Mouse (Mus musculus): ENCODE results near the gene Plekhj1. TPM values are rescaled to one million over a fixed set of nuclear protein-coding genes. Genes with fewer than 3 reads are reported as not detected.
A peak's percentile ranks its signal among the peaks of the same experiment; 100 is the strongest.

The Plekhj1 gene
- polyA plus RNA-seq, 1 experiment from 2014 or later: 114 TPM

DNA sequence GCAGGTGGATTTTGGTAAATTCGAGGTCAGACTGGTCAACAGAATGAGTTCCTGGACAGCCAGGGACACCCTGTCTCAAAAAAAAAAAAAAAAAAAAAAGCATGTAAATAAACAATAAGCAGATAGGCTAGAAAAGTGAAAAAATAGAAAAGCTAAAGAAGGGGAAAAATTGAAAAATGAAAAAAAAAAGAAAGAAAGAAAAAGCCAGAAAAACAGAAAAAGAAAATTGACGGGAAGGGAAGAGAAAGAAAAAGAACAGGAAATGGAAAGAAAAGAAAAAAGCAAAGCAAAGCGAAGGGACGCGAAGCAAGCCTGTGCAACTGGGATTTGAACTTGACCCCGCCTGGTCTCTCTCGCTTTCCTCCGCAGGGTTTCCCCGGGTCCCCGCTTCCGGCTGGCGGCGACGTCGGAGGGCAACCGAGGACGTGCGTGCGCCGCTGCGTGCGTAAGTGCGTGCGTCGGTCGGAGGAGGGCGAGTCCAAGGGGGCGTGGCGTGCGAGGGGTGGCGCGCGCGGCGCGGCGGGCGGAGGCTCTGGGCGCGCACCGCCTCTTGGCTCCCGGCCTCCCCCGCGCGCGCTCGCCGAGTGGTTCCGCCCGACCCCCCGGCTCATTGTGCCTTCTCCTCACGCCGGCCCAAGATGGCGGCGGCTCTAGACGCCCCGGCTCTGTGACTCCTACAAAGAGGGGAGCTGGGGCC, 43.7 kb downstream of the Plekhj1 start, which contains the start of gene Dot1l:
Dot1l (plus strand) TSS at position 613 of the 697 bp plus-strand sequence.
- Histone ChIP-seq H3K9ac (ENCODE audit: low read length) (peak within 1 kb of the TSS; percentile 95), H3K27me3 (ENCODE audit: control insufficient read depth, insufficient read depth, low read length) (no peaks in the 10 kb centered on the region), H3K9me3 (replicated peaks; ENCODE audit: control insufficient read depth, low read length) (no peaks in the 10 kb centered on the region), H3K4me2 (ENCODE audit: low read depth, low read length) (peak within 1 kb of the TSS; percentile 98), H3K4me3 (replicated peaks; ENCODE audit: low read length) (peak within 1 kb of the TSS; percentile 92), H3K27ac (ENCODE audit: low read length) (peak within 1 kb of the TSS; percentile 62), H3K4me1 (ENCODE audit: control insufficient read depth, insufficient read depth, low read length) (peaks cover 45% of the 10 kb centered on the region), H3K36me3 (ENCODE audit: control insufficient read depth, insufficient read depth, low read length) (no peaks in the 10 kb centered on the region)
- WGBS: 1% methylated on average over 55 of the region's 57 CpGs
- peak; percentile 92 for ATAC-seq (ENCODE audit: insufficient read depth, low FRiP score)

DNA sequence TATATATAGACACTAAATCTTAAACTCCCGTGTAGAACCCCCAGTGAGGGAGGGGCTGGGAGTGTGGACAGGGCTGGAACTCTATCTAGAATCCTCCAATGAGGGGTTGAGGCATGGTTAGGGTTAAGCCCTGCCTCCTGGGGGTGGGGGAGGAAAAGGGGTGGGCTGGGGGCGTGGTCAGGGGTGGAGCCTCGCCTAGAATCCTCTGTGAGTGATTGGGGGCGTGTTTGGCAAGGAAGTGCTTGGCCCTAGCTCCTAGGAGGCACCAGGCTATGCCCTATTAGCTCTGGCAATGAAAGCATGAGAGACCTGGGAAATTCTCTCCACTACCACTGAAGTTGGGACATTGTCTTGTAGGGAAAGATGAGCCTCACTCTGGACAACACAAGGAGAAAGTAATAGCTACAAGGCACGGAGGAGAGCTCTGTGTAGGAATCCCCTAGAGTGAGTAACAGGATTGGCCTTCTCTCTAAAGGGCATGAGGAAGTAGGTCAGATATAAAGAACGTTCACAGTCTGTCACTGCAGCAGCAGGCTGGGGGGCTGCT, 46.3 kb downstream of the Plekhj1 start:
- 4% methylated on average over 6 of the region's 6 CpGs for whole genome bisulfite sequencing
- Histone ChIP-seq H3K36me3 (ENCODE audit: control insufficient read depth, insufficient read depth, low read length) (no peaks in the 10 kb centered on the region), H3K27me3 (ENCODE audit: control insufficient read depth, insufficient read depth, low read length) (no peaks in the 10 kb centered on the region), H3K4me3 (replicated peaks; ENCODE audit: low read length) (peak overlapping the region; percentile 36), H3K27ac (ENCODE audit: low read length) (peak overlapping the region; percentile 96), H3K4me1 (ENCODE audit: control insufficient read depth, insufficient read depth, low read length) (peaks cover 33% of the 10 kb centered on the region), H3K9ac (ENCODE audit: low read length) (peak overlapping the region; percentile 65), H3K4me2 (ENCODE audit: low read depth, low read length) (peak overlapping the region; percentile 55), H3K9me3 (replicated peaks; ENCODE audit: control insufficient read depth, low read length) (no peaks in the 10 kb centered on the region)
- peak; percentile 75 for ATAC-seq (ENCODE audit: insufficient read depth, low FRiP score)

DNA sequence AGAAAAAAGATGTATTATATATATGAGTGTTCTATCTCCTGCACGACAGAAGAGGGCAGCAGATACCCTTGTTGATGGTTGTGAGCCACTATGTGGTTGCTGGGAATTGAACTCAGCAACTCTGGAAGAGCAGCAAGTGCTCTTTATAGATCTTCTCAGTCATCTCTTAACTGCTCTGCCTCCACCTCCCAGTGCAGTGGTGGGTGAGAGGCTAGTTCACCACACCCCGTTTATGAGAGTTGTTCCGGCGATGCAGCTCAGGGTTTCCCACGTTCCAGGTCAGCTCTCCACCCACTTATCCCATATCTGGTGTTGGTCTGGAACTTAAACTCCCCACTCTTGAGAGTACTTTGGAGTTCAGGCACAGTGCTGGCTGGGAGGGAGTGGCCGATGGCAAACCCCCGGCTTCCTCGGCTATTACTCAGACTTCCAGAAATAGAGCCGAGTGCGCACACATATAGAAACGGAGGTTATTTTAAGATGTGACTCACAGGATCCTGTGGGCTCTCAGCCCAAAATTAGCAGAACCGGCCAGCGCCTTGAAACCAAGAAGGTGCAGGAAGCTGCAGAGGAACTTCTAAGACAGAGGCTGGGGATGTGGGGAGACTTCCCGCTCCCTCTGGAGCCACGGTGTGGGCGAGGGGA, 47.1 kb downstream of the Plekhj1 start:
- Histone ChIP-seq H3K36me3 (ENCODE audit: control insufficient read depth, insufficient read depth, low read length) (no peaks in the 10 kb centered on the region), H3K27ac (ENCODE audit: low read length) (peak overlapping the region; percentile 96)
- 6% methylated on average over 16 of the region's 16 CpGs for WGBS

DNA sequence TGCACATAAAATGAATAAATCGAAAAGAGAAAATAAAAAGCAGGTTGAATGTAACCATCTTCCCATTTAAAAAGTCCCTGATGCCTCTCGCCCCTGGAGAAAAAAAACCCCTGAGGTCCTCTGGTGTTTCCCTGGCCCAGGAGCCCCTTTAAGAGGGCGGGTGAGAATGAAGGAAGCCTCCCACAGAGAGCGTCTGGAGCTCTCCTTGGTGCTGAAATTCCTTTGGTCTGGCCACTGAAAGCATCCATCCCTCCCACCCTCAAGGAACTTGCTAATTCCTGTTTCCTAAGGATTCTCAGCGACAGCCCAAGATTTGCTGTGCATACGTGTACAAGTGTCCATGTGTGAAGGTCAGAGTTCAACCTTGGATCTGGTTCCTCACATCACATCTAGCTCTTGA, 49.8 kb downstream of the Plekhj1 start:
- WGBS: 6% methylated on average over 6 of the region's 6 CpGs
- H3K4me1 ChIP-seq (ENCODE audit: control insufficient read depth, insufficient read depth, low read length): peaks cover 19% of the 10 kb centered on the region
- H3K27ac ChIP-seq (ENCODE audit: low read length): no peak overlapping the region
- H3K9ac ChIP-seq (ENCODE audit: low read length): no peak overlapping the region
- no peaks in the 10 kb centered on the region for H3K9me3 ChIP-seq (replicated peaks; ENCODE audit: control insufficient read depth, low read length)
- no peak for ATAC-seq (ENCODE audit: insufficient read depth, low FRiP score)
- H3K27me3 ChIP-seq (ENCODE audit: control insufficient read depth, insufficient read depth, low read length): no peaks in the 10 kb centered on the region
- H3K4me3 ChIP-seq (replicated peaks; ENCODE audit: low read length): no peak overlapping the region
- H3K4me2 ChIP-seq (ENCODE audit: low read depth, low read length): no peak overlapping the region
- no peaks in the 10 kb centered on the region for H3K36me3 ChIP-seq (ENCODE audit: control insufficient read depth, insufficient read depth, low read length)

More for the DNA sequence above, 47.1 kb downstream of the Plekhj1 start:
- Histone ChIP-seq H3K9me3 (replicated peaks; ENCODE audit: control insufficient read depth, low read length) (no peaks in the 10 kb centered on the region), H3K4me1 (ENCODE audit: control insufficient read depth, insufficient read depth, low read length) (peaks cover 25% of the 10 kb centered on the region), H3K4me2 (ENCODE audit: low read depth, low read length) (peak overlapping the region; percentile 55), H3K27me3 (ENCODE audit: control insufficient read depth, insufficient read depth, low read length) (no peaks in the 10 kb centered on the region), H3K9ac (ENCODE audit: low read length) (peak overlapping the region; percentile 65), H3K4me3 (replicated peaks; ENCODE audit: low read length) (peak overlapping the region; percentile 36)
- peak; percentile 59 for ATAC-seq (ENCODE audit: insufficient read depth, low FRiP score)

DNA sequence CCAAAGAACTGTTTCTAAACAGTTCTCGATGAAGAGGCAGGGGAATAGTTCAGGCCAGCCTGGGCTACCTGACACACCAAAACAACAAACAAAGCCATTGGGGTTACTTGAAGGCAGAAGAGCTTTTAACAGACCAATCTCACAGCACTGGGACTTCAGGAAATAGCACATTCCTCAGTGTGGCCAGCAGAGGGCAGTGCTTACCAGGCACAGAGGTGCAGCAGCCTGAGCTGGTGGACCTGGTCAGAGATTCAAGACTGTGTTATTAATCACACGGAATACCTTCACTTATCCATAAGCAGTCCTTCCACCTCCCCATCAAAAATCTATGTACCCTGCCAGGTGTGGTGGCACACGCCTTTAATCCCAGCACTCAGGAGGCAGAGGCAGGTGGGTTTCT, 51.0 kb downstream of the Plekhj1 start:
- 17% methylated on average over 3 of the region's 3 CpGs for WGBS
- Histone ChIP-seq H3K9me3 (replicated peaks; ENCODE audit: control insufficient read depth, low read length) (no peaks in the 10 kb centered on the region), H3K27ac (ENCODE audit: low read length) (no peak overlapping the region), H3K27me3 (ENCODE audit: control insufficient read depth, insufficient read depth, low read length) (no peaks in the 10 kb centered on the region), H3K4me3 (replicated peaks; ENCODE audit: low read length) (no peak overlapping the region), H3K36me3 (ENCODE audit: control insufficient read depth, insufficient read depth, low read length) (no peaks in the 10 kb centered on the region), H3K9ac (ENCODE audit: low read length) (no peak overlapping the region), H3K4me2 (ENCODE audit: low read depth, low read length) (no peak overlapping the region), H3K4me1 (ENCODE audit: control insufficient read depth, insufficient read depth, low read length) (peaks cover 20% of the 10 kb centered on the region)
- no peak for ATAC-seq (ENCODE audit: insufficient read depth, low FRiP score)

MicroRNAs within 50 kb of the gene (microRNA counts, 519-probe panel; counts per million panel counts)
- not detected for microRNA mmu-miR-1982

Small RNAs within 50 kb of the gene (microRNA-seq; reads per million reads assigned to microRNA genes)
- 1.3 reads per million for gene Mir1982

Other genes starting within 250 kb of the Plekhj1 start
- 16.7 TPM in 2 replicates for gene Rexo1, start 237.1 kb downstream of the Plekhj1 start, polyA plus RNA-seq (2015; fragmentation: Nextera tagmentation; extraction: Ambion mirVana)
- gene Klf16, start 221.3 kb downstream of the Plekhj1 start, polyA plus RNA-seq (2015; fragmentation: Nextera tagmentation; extraction: Ambion mirVana): 8.4 and 8.7 TPM in 2 replicates
- 42.9 and 44.3 TPM in 2 replicates for gene Abhd17a, start 208.3 kb downstream of the Plekhj1 start, polyA plus RNA-seq (2015; fragmentation: Nextera tagmentation; extraction: Ambion mirVana)
- 92.1 and 99.9 TPM in 2 replicates for gene Scamp4, start 195.8 kb downstream of the Plekhj1 start, polyA plus RNA-seq (2015; fragmentation: Nextera tagmentation; extraction: Ambion mirVana)
- 5.6 and 6.7 TPM in 2 replicates for gene Adat3, start 195.7 kb downstream of the Plekhj1 start, polyA plus RNA-seq (2015; fragmentation: Nextera tagmentation; extraction: Ambion mirVana)
- gene Gm49322, start 192.6 kb downstream of the Plekhj1 start, polyA plus RNA-seq (2015; fragmentation: Nextera tagmentation; extraction: Ambion mirVana): 3.7 and 4.8 TPM in 2 replicates
- 18.1 TPM in 2 replicates for gene Csnk1g2, start 175.8 kb downstream of the Plekhj1 start, polyA plus RNA-seq (2015; fragmentation: Nextera tagmentation; extraction: Ambion mirVana)
- 11.5 and 12.7 TPM in 2 replicates for gene Btbd2, start 141.6 kb downstream of the Plekhj1 start, polyA plus RNA-seq (2015; fragmentation: Nextera tagmentation; extraction: Ambion mirVana)
- 42.8 and 45.1 TPM in 2 replicates for gene Mknk2, start 120.5 kb downstream of the Plekhj1 start, polyA plus RNA-seq (2015; fragmentation: Nextera tagmentation; extraction: Ambion mirVana)
- gene Mob3a, start 96.6 kb downstream of the Plekhj1 start, polyA plus RNA-seq (2015; fragmentation: Nextera tagmentation; extraction: Ambion mirVana): 51.6 and 57.5 TPM in 2 replicates
- gene Izumo4, start 96.4 kb downstream of the Plekhj1 start, polyA plus RNA-seq (2015; fragmentation: Nextera tagmentation; extraction: Ambion mirVana): 25.5 and 28.7 TPM in 2 replicates
- 62.5 and 66.3 TPM in 2 replicates for gene Ap3d1, start 56.4 kb downstream of the Plekhj1 start, polyA plus RNA-seq (2015; fragmentation: Nextera tagmentation; extraction: Ambion mirVana)
- 11.8 and 13.9 TPM in 2 replicates for gene Dot1l, start 43.4 kb downstream of the Plekhj1 start, polyA plus RNA-seq (2015; fragmentation: Nextera tagmentation; extraction: Ambion mirVana)
- gene Sf3a2, start 428 bp downstream of the Plekhj1 start, polyA plus RNA-seq (2015; fragmentation: Nextera tagmentation; extraction: Ambion mirVana): 51.3 and 53.7 TPM in 2 replicates
- gene Amh, start 6.6 kb upstream of the Plekhj1 start, polyA plus RNA-seq (2015; fragmentation: Nextera tagmentation; extraction: Ambion mirVana): not detected in 2 replicates
- 0.65 and 8.4 TPM in 2 replicates for gene Jsrp1, start 14.9 kb upstream of the Plekhj1 start, polyA plus RNA-seq (2015; fragmentation: Nextera tagmentation; extraction: Ambion mirVana)
- 1,560 and 1,582 TPM in 2 replicates for gene Oaz1, start 28.0 kb upstream of the Plekhj1 start, polyA plus RNA-seq (2015; fragmentation: Nextera tagmentation; extraction: Ambion mirVana)
- 0.05 and 0.12 TPM in 2 replicates for gene Lingo3, start 45.4 kb upstream of the Plekhj1 start, polyA plus RNA-seq (2015; fragmentation: Nextera tagmentation; extraction: Ambion mirVana)
- 192 and 210 TPM in 2 replicates for gene Lsm7, start 56.6 kb upstream of the Plekhj1 start, polyA plus RNA-seq (2015; fragmentation: Nextera tagmentation; extraction: Ambion mirVana)
- gene Sppl2b, start 56.6 kb upstream of the Plekhj1 start, polyA plus RNA-seq (2015; fragmentation: Nextera tagmentation; extraction: Ambion mirVana): 40.0 and 42.7 TPM in 2 replicates
- 0.06 TPM in 1 of 2 replicates, not detected in the other for gene Tmprss9, start 73.2 kb upstream of the Plekhj1 start, polyA plus RNA-seq (2015; fragmentation: Nextera tagmentation; extraction: Ambion mirVana)
- 288 and 309 TPM in 2 replicates for gene Timm13, start 102.3 kb upstream of the Plekhj1 start, polyA plus RNA-seq (2015; fragmentation: Nextera tagmentation; extraction: Ambion mirVana)
- gene Lmnb2, start 119.6 kb upstream of the Plekhj1 start, polyA plus RNA-seq (2015; fragmentation: Nextera tagmentation; extraction: Ambion mirVana): 43.4 and 43.9 TPM in 2 replicates
- 34.8 and 40.9 TPM in 2 replicates for gene Gadd45b, start 131.4 kb upstream of the Plekhj1 start, polyA plus RNA-seq (2015; fragmentation: Nextera tagmentation; extraction: Ambion mirVana)
- gene Gng7, start 216.3 kb upstream of the Plekhj1 start, polyA plus RNA-seq (2015; fragmentation: Nextera tagmentation; extraction: Ambion mirVana): 5.2 and 6.1 TPM in 2 replicates
- 0.49 and 0.57 TPM in 2 replicates for gene Diras1, start 227.0 kb upstream of the Plekhj1 start, polyA plus RNA-seq (2015; fragmentation: Nextera tagmentation; extraction: Ambion mirVana)
- 18.2 and 20.9 TPM in 2 replicates for gene Slc39a3, start 238.8 kb upstream of the Plekhj1 start, polyA plus RNA-seq (2015; fragmentation: Nextera tagmentation; extraction: Ambion mirVana)